Mouse (Mus musculus): Measurements from ENCODE around the gene Zfand3. TPM values are rescaled to one million over a fixed set of nuclear protein-coding genes. Genes with fewer than 3 reads are reported as not detected.

Zfand3 gene
- 143 and 166 TPM in 2 replicates for polyA plus RNA-seq (2012; rRNA removed)

DNA sequence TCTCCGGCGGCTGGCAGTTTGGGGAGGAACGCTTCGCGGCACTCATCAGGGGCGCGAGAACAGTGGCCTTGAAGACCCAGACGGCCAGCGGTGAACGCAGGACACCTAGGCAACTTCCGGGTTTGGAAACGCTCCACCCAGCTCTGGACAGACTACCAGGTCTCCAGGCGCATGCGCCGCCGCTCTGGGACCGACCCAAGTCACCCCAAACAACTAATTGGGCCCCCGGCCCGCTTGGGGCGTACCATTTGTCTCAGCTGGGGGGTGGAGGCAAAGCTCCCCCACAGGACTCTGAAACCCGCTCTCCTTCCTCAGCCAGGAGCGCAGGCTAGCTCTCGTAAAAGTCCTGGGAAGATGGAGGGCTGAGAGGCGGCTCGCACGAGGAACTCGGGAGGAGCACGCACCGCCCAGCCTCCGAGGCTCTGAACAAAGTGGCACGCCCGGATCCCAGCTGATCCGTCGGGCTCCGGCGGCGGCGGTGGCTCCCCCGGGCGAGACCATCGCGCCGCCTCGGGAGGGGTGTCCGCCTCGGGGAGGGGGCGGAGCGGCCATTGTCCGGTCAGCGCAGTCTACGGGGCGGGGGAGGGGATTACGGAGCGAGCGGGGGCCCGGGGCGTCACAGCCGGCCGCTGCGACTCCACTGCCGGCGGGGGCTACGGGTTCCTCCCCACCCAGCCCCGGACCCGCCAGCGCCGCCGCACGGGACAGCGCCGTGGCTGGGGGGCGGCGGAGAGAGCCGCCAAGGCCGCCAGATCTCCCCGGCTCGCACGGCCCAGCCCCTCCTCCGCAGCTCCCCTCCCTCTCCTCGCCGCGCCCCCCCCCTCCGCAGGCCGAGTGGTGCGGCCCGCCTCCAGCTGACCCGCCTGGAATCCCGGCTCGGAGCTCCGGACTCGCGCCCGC is at the start of gene Zfand3:
Gene Zfand3 (plus strand): TSS at position 531 of the 900 bp plus-strand sequence.
- no peak for DNase-seq (ENCODE audit: low read depth)

GRCm38 (mm10) chr17:29955880-29956279 is 48.7 kb upstream of the Zfand3 start:
- no peak for DNase-seq (ENCODE audit: low read depth)

- no peak for DNase-seq (ENCODE audit: low read depth)
These were observed 40.7 kb upstream of the Zfand3 start for GRCm38 (mm10) chr17:29963730-29964259.

GRCm38 (mm10) chr17:29965506-29965905 is 39.0 kb upstream of the Zfand3 start:
- no peak for DNase-seq (ENCODE audit: low read depth)

DNA sequence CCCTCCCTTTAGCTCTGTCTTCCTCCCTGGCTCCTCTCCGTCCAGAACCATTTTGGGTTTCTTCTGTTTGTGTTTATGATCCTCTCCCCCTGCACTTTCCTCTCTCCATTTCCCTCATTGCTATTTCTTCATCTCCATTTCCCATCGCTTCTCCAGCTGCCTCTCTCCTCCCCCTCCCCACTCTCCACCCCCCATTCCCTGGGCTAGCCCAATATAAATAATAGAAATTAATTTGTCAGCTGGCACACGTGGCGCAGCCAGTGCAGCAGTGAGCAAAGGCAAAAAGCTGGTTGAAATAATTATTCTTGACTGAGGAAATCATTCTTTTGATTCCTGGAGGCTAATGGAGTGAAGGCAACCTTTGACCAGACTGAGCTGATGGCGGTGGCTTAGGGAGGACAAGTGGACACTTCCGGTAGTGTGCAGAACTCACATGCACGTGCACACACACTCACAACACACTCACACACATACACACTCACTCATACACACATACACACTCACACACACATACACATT is 34.4 kb upstream of the Zfand3 start, which contains the start of gene Mdga1:
Gene Mdga1 (minus strand): TSS at position 51 of the 519 bp plus-strand sequence.
- DNase-seq (ENCODE audit: low read depth): no peak

- no peak for DNase-seq (ENCODE audit: low read depth)
These were observed 32.6 kb upstream of the Zfand3 start for GRCm38 (mm10) chr17:29971761-29972432.

DNA sequence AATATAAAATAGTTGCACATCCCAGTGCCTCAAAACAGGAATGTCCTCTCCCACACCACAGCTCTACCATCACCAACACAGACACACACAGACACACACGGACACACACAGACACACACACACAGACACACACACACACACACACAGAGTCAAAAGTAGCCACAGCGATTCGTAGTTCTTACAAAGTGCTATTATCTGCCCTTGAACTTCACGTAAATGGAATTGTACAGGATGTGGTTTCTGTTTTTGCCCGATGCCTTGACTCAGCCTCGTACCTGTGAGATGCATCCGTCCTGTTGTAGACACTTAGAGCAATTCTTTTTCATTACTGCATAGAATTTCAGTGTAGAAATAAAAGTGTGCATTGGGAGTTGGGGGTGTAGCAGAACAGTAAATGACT is 31.3 kb upstream of the Zfand3 start:
- DNase-seq (ENCODE audit: low read depth): no peak

- no peak for DNase-seq (ENCODE audit: low read depth)
These were observed 28.8 kb upstream of the Zfand3 start for GRCm38 (mm10) chr17:29975731-29976130.

DNA sequence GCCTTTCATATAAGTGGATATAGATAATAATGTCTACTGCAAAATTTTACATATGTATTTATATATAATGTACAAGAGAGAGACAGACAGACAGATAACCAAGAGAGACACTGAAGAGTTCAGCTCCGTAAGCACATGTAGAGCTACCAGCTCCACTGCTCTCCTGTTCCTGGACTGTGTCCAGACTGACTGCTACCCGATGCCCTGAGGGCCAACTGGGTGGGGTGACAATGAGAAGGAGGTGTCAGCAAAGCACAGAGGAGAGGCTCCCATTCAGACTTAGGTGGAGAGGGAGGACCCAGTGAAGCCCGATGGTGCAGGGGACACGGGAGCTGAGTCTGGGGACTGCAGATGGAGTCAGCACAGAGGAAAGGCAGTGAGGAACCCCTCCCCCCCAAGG is 25.5 kb upstream of the Zfand3 start:
- no peak for DNase-seq (ENCODE audit: low read depth)

DNA sequence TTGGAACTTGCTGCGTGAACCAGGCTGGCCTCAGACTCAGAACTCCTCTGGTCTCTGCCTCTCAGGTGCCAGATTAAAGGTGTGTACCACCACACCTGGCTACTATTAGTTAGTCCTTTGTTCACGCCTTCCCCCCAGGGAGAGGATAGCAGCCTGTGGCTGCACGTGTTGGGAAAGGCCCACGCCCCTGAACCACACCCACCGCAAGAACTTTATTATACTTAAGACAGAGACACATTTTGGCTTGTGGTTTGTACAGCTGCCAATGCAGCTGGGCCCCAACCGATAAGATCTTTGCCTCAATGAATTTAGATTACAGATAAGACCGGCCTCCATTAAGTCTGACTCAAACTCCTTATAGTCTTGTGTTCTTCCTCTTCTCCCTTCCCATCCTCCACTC is 24.7 kb upstream of the Zfand3 start:
- DNase-seq (ENCODE audit: low read depth): no peak

DNA sequence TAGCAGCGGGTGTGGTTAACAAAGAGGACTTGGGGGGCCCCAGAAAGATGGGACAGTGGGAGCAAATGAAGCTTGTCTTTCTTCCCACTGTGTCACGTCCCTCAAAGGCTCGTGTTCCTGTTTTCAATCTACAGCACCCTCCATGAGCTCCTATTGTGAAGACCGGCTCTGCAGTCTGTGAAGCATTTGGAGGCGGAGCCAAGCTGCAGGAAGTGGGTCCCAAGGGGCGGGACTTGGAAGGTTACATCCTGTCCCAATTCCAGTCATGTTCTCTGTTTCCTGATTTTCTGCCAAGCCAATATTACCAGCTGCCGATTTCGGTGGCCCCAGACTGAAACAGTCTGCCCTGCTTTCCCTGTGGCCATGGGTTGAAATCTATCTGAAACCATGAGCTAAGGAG is 23.0 kb upstream of the Zfand3 start:
- no peak for DNase-seq (ENCODE audit: low read depth)

GRCm38 (mm10) chr17:29983190-29983589 is 21.3 kb upstream of the Zfand3 start:
- DNase-seq (ENCODE audit: low read depth): no peak

DNA sequence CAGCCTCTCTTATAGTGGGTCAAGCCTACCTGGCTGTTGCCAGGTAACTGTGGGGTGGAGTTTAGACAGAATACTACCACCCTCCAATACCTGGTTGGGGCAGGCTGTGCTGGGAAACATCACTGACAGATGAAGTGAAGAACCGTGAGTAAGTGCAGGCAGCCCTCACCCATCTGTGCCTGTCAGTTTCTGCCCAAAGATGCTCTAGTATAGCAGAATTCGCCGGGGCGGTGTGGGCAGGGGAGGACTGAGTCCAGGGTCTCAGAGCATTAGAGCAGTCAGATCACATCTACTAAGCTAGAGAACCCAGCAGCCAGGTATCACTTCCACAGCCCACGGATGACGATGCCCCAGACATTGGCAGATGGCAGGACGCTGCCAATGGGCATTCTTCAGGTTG is 19.6 kb upstream of the Zfand3 start:
- no peak for DNase-seq (ENCODE audit: low read depth)

DNA sequence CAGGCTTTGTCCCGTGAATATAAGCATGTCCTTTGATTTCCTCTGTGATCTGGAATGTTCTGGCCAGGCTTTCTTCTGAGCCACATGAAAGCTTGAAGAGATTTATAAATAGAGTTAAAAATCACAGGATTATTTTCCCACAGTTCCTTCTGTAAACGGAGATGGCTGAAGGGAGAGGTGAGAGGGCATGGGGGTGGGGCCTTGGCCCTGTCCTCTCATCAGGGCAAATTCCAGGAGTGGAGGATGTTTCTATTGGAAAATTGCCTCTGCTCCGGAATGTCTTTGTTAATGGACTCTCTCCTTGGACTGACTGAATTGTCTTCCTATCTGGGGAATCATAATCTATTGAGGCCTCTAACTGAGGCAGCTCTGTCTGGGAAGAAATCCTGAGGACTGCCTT is 19.0 kb upstream of the Zfand3 start:
- DNase-seq (ENCODE audit: low read depth): no peak

GRCm38 (mm10) chr17:29988141-29988540 is 16.4 kb upstream of the Zfand3 start:
- no peak for DNase-seq (ENCODE audit: low read depth)

DNA sequence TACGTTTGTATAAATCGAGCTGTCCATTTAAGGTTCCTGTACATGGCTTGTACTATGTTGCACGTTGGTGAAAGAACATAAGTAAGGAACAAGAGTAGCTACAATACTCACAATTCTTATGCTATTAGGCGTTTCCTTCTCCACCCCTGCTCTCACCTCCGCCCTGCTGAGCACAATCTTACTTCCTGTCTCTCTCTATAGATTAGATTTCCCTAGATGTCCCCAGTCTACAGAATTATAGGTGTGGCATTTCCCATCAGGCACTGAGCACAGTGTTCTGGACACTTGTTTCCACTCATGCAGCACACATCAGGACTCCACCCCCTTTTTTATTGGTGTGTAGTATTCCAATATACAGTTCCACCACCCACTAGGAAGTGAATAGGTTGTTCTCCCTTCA is 14.9 kb upstream of the Zfand3 start:
- no peak for DNase-seq (ENCODE audit: low read depth)

DNA sequence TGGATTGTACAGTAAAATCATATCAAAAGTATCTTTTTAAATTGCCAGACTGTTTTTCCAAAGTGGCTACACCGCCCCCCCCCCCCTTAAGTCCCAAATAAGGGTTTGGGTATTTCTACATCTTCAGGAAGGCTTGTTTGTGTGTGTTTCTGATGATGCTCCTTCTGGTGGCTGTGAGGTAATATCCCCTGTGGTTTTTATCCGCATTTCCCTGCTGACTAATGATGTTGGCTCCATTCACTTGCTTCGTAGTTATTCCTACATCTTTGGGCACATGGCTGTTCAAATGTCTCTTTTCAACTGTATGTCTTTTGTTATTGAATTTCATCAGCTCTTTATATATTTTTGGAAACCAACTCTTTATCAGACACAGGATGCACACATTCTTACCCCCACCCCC is 14.4 kb upstream of the Zfand3 start:
- DNase-seq (ENCODE audit: low read depth): no peak

GRCm38 (mm10) chr17:29990845-29991244 is 13.7 kb upstream of the Zfand3 start:
- no peak for DNase-seq (ENCODE audit: low read depth)

DNA sequence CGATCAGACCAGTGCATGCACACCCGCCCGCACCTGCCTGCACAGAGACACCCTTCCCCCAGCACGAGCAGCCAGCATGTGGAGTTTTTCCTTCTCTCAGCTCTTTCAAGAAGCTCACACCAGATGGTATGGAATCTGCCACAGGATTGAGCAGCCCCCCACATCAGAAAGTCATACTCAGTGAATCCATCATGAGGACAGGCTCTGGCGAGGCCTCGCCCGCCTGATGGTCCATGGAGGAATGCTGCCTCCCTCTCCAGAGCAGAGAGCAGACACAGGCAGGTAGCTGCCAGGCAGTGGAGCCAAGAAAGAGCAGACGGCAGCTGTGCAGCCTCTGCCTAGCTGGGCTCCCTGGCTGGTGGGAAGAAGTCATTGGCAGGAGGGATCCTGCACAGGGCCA is 11.0 kb upstream of the Zfand3 start:
- DNase-seq (ENCODE audit: low read depth): no peak

GRCm38 (mm10) chr17:29994011-29994410 is 10.5 kb upstream of the Zfand3 start:
- no peak for DNase-seq (ENCODE audit: low read depth)

DNA sequence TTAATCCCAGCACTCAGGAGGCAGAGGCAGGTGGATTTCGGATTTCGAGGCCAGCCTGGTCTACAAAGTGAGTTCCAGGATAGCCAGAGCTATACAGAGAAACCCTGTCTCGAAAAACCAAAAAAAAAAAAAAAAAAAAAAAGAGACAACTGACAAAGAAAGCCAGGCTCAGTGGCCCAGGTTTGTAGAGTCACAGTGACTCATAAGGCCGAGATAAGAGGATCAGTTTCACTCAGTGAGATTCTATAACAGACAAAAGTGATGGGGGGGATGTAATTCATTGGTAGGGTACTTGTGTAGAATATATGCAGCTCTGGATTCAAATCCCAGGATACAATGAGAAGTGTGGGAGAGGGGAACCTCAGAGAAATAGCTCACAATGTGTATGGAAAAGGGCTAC is 10.1 kb upstream of the Zfand3 start:
- no peak for DNase-seq (ENCODE audit: low read depth)

DNA sequence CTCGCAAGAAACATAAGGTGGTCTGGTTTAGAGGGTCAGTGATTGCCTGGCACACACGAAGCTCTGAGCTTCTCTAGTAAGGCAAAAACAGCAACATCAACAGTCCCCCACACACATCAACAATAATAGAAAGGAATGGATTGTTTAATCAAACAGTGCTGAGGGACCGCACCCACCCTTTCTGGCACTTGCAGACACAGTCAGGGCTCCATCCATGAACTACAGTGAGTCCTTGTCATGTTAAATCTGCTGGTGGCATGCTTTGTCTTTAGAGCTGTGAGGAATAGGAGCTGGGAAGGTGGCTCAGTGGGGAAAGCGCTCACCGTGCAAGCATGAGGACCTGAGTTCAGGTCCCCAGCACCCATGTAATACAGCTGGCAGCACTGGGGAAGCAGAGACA is 8.5 kb upstream of the Zfand3 start:
- DNase-seq (ENCODE audit: low read depth): no peak

GRCm38 (mm10) chr17:29997726-29998125 is 6.8 kb upstream of the Zfand3 start:
- no peak for DNase-seq (ENCODE audit: low read depth)
